Mouse (Mus musculus): ENCODE measurements at regions not wholly inside any gene's neighbourhood (a gene's known extent, or its start where the extent isn't known, plus 50 kb on each side); places are given as distances from the start of the nearest gene placed in this dataset.

GRCm38 (mm10) chrX:11752513-11752912 is 407.6 kb downstream of the Bcor start:
- no peak overlapping the region for H3K4me3 ChIP-seq (ENCODE audit: low read depth, low read length)
- no peak overlapping the region for H3K9ac ChIP-seq (ENCODE audit: low read depth, low read length)
- no peak for ATAC-seq (ENCODE audit: low FRiP score)
- WGBS: 78% methylated on average over 5 of the region's 5 CpGs
- no peaks in the 10 kb centered on the region for H3K36me3 ChIP-seq (ENCODE audit: control insufficient read depth, insufficient read depth, low read length)
- no peaks in the 10 kb centered on the region for H3K9me3 ChIP-seq (ENCODE audit: control insufficient read depth, low read length)
- H3K27ac ChIP-seq (ENCODE audit: low read depth, low read length): no peak overlapping the region
- no peaks in the 10 kb centered on the region for H3K27me3 ChIP-seq (ENCODE audit: control insufficient read depth, insufficient read depth, low read length)
- H3K4me2 ChIP-seq (replicated peaks; ENCODE audit: low read depth, low read length): no peak overlapping the region
- DNase-seq (ENCODE audit: low spot score): no peak
- H3K4me1 ChIP-seq (replicated peaks; ENCODE audit: control insufficient read depth, insufficient read depth, low read length): no peaks in the 10 kb centered on the region

GRCm38 (mm10) chrX:11752973-11753590 is 407.1 kb downstream of the Bcor start:
- H3K36me3 ChIP-seq (ENCODE audit: control insufficient read depth, insufficient read depth, low read length): no peaks in the 10 kb centered on the region
- WGBS: 42% methylated on average over 13 of the region's 13 CpGs
- H3K9me3 ChIP-seq (ENCODE audit: control insufficient read depth, low read length): no peaks in the 10 kb centered on the region
- no peak overlapping the region for H3K4me2 ChIP-seq (replicated peaks; ENCODE audit: low read depth, low read length)
- no peak overlapping the region for H3K9ac ChIP-seq (ENCODE audit: low read depth, low read length)
- no peak overlapping the region for H3K4me3 ChIP-seq (ENCODE audit: low read depth, low read length)
- H3K27me3 ChIP-seq (ENCODE audit: control insufficient read depth, insufficient read depth, low read length): no peaks in the 10 kb centered on the region
- no peak for ATAC-seq (ENCODE audit: low FRiP score)
- peak; percentile 5 for DNase-seq (ENCODE audit: low spot score)
- H3K4me1 ChIP-seq (replicated peaks; ENCODE audit: control insufficient read depth, insufficient read depth, low read length): no peaks in the 10 kb centered on the region
- no peak overlapping the region for H3K27ac ChIP-seq (ENCODE audit: low read depth, low read length)

DNA sequence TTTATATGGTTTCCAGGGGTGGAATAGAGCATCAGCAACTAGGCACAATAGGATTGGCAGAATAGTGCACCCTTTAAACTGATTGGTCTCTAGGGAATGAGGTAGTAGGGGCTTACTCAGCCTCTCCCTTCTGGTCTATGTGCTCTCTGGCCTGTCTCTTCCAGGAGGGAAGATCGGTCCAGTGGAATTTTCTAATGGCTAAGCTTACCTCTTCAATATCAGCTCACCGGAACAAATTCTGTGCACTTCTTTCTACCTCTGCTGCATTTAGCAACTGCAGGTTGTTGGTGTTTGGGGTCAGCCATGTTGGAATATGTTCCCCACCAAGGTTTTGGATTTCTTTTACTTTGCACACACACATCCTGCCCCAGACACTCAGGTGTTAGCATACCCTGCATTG is 405.1 kb downstream of the Bcor start:
- no peak overlapping the region for H3K4me2 ChIP-seq (replicated peaks; ENCODE audit: low read depth, low read length)
- DNase-seq (ENCODE audit: low spot score) (no peak), ATAC-seq (ENCODE audit: low FRiP score) (no peak)
- no peak overlapping the region for H3K9ac ChIP-seq (ENCODE audit: low read depth, low read length)
- no peaks in the 10 kb centered on the region for H3K27me3 ChIP-seq (ENCODE audit: control insufficient read depth, insufficient read depth, low read length)
- 93% methylated on average over 2 of the region's 2 CpGs for WGBS
- H3K4me3 ChIP-seq (ENCODE audit: low read depth, low read length): no peak overlapping the region
- no peak overlapping the region for H3K27ac ChIP-seq (ENCODE audit: low read depth, low read length)
- H3K9me3 ChIP-seq (ENCODE audit: control insufficient read depth, low read length): no peaks in the 10 kb centered on the region
- no peaks in the 10 kb centered on the region for H3K36me3 ChIP-seq (ENCODE audit: control insufficient read depth, insufficient read depth, low read length)
- H3K4me1 ChIP-seq (replicated peaks; ENCODE audit: control insufficient read depth, insufficient read depth, low read length): no peaks in the 10 kb centered on the region

- no peak overlapping the region for H3K27ac ChIP-seq (ENCODE audit: low read depth, low read length)
- no peak overlapping the region for H3K9ac ChIP-seq (ENCODE audit: low read depth, low read length)
- no peaks in the 10 kb centered on the region for H3K9me3 ChIP-seq (ENCODE audit: control insufficient read depth, low read length)
- 76% methylated on average over 17 of the region's 17 CpGs for WGBS
- H3K4me2 ChIP-seq (replicated peaks; ENCODE audit: low read depth, low read length): no peak overlapping the region
- H3K4me3 ChIP-seq (ENCODE audit: low read depth, low read length): no peak overlapping the region
- H3K4me1 ChIP-seq (replicated peaks; ENCODE audit: control insufficient read depth, insufficient read depth, low read length): no peaks in the 10 kb centered on the region
- ATAC-seq (ENCODE audit: low FRiP score): no peak
- H3K27me3 ChIP-seq (ENCODE audit: control insufficient read depth, insufficient read depth, low read length): no peaks in the 10 kb centered on the region
- no peak for DNase-seq (ENCODE audit: low spot score)
- H3K36me3 ChIP-seq (ENCODE audit: control insufficient read depth, insufficient read depth, low read length): no peaks in the 10 kb centered on the region
These were observed 396.6 kb downstream of the Bcor start for GRCm38 (mm10) chrX:11763351-11764082.

DNA sequence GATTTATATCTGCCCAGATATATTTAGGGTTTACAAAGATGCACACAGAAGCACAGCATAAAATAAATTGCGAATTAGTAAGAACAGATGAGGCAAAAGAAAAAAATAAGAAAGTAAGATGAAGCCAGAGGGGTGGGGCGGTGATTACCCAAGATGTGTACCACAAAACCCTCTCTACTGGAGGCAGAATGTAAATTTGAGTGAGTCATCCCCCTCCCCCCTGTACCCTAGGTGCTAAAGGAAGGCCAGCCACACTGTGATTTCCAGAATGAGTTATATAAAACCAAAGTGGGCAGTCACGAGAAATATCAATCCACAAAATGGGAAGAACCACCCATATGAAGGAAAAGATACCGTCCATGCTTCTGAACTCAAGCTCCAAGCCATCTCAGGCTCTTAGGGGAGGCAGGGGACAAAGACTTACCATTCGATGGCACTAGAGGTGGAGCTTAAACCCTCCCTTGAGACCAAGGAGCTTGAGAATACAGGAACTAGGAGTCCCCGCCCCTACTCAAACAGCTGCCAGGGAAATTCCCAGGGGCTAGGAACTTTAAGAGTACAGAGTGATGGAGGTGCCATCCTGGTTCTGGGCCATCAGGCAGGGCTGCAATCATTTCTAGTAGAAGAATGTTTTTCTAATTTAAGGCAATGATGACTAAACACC is 383.8 kb downstream of the Bcor start:
- Histone ChIP-seq H3K36me3 (ENCODE audit: control insufficient read depth, insufficient read depth, low read length) (no peaks in the 10 kb centered on the region), H3K9ac (ENCODE audit: low read depth, low read length) (no peak overlapping the region), H3K27me3 (ENCODE audit: control insufficient read depth, insufficient read depth, low read length) (no peaks in the 10 kb centered on the region), H3K4me1 (replicated peaks; ENCODE audit: control insufficient read depth, insufficient read depth, low read length) (no peaks in the 10 kb centered on the region), H3K4me2 (replicated peaks; ENCODE audit: low read depth, low read length) (no peak overlapping the region), H3K4me3 (ENCODE audit: low read depth, low read length) (no peak overlapping the region), H3K27ac (ENCODE audit: low read depth, low read length) (no peak overlapping the region), H3K9me3 (ENCODE audit: control insufficient read depth, low read length) (no peaks in the 10 kb centered on the region)
- no peak for DNase-seq (ENCODE audit: low spot score)
- WGBS: 70% methylated on average over 6 of the region's 6 CpGs
- ATAC-seq (ENCODE audit: low FRiP score): no peak

- no peak overlapping the region for H3K27ac ChIP-seq (ENCODE audit: low read depth, low read length)
- no peak overlapping the region for H3K4me2 ChIP-seq (replicated peaks; ENCODE audit: low read depth, low read length)
- ATAC-seq (ENCODE audit: low FRiP score) (no peak), DNase-seq (ENCODE audit: low spot score) (no peak)
- 76% methylated on average over 6 of the region's 6 CpGs for WGBS
- H3K36me3 ChIP-seq (ENCODE audit: control insufficient read depth, insufficient read depth, low read length): no peaks in the 10 kb centered on the region
- no peaks in the 10 kb centered on the region for H3K4me1 ChIP-seq (replicated peaks; ENCODE audit: control insufficient read depth, insufficient read depth, low read length)
- no peak overlapping the region for H3K9ac ChIP-seq (ENCODE audit: low read depth, low read length)
- peaks cover 3% of the 10 kb centered on the region; the same call in 1 of the 2 replicates for H3K27me3 ChIP-seq (ENCODE audit: control insufficient read depth, insufficient read depth, low read length)
- no peak overlapping the region for H3K4me3 ChIP-seq (ENCODE audit: low read depth, low read length)
- H3K9me3 ChIP-seq (ENCODE audit: control insufficient read depth, low read length): no peaks in the 10 kb centered on the region
These were observed 365.1 kb downstream of the Bcor start for GRCm38 (mm10) chrX:11795010-11795409.

DNA sequence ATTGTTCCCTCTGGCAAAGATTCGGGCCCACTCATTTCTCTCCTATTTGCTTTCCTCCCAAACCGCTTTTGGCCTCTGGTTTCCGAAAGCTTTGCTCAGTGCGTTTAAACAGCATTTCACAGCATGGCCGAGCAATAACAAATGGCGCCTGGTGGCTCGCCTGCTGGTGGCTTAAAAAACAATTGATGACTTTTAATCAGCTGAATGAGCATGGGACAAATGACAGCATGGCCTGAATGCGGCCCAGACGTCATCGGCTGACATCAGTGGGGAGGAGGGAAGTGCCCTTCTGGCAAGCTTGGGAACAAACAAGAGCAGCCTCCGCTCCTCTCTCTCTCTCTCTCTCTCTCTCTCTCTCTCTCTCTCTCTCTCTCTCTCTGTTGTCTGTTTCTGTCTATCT is 362.3 kb downstream of the Bcor start:
- Histone ChIP-seq H3K9me3 (ENCODE audit: control insufficient read depth, low read length) (no peaks in the 10 kb centered on the region), H3K4me3 (ENCODE audit: low read depth, low read length) (no peak overlapping the region), H3K27ac (ENCODE audit: low read depth, low read length) (peak overlapping the region; percentile 47), H3K36me3 (ENCODE audit: control insufficient read depth, insufficient read depth, low read length) (no peaks in the 10 kb centered on the region), H3K9ac (ENCODE audit: low read depth, low read length) (no peak overlapping the region), H3K4me2 (replicated peaks; ENCODE audit: low read depth, low read length) (no peak overlapping the region), H3K4me1 (replicated peaks; ENCODE audit: control insufficient read depth, insufficient read depth, low read length) (no peaks in the 10 kb centered on the region), H3K27me3 (ENCODE audit: control insufficient read depth, insufficient read depth, low read length) (peaks cover 6% of the 10 kb centered on the region; the same call in 1 of the 2 replicates)
- DNase-seq (ENCODE audit: low spot score): peak; percentile 70
- WGBS: 13% methylated on average over 11 of the region's 11 CpGs
- ATAC-seq (ENCODE audit: low FRiP score): peak; percentile 79

DNA sequence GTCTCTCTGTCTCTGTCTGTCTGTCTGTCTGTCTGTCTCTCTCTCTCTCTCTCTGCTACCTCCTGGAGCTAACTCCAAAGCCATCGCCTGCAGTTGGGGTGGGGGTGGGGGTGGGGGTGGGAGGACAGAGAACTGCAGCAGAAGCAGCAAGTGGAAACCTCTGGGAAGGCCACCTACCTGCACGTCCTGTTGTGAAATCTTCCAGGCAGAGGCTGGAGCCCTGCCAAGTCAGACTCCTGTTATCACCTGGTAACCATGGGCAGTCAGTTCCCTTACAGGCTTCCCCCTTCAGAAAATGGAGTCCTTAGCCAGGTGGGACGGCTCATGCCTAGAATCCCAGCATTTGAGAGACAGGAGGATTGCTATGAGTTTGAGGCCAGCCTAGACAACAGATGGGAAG is 361.8 kb downstream of the Bcor start:
- no peak overlapping the region for H3K9ac ChIP-seq (ENCODE audit: low read depth, low read length)
- 14% methylated on average over 3 of the region's 3 CpGs for WGBS
- no peak overlapping the region for H3K4me2 ChIP-seq (replicated peaks; ENCODE audit: low read depth, low read length)
- ATAC-seq (ENCODE audit: low FRiP score) (no peak), DNase-seq (ENCODE audit: low spot score) (no peak)
- peaks cover 6% of the 10 kb centered on the region; the same call in 1 of the 2 replicates for H3K27me3 ChIP-seq (ENCODE audit: control insufficient read depth, insufficient read depth, low read length)
- no peaks in the 10 kb centered on the region; the same call in 1 of the 2 replicates for H3K4me1 ChIP-seq (replicated peaks; ENCODE audit: control insufficient read depth, insufficient read depth, low read length)
- H3K4me3 ChIP-seq (ENCODE audit: low read depth, low read length): no peak overlapping the region
- H3K9me3 ChIP-seq (ENCODE audit: control insufficient read depth, low read length): no peaks in the 10 kb centered on the region
- 0 out of 2 replicates have a peak overlapping the region, but pooled peaks have one; percentile 17 for H3K27ac ChIP-seq (ENCODE audit: low read depth, low read length)
- H3K36me3 ChIP-seq (ENCODE audit: control insufficient read depth, insufficient read depth, low read length): no peaks in the 10 kb centered on the region
